Mouse (Mus musculus): ENCODE measurements around the gene Chadl. TPM values are rescaled to one million over a fixed set of nuclear protein-coding genes. Genes with fewer than 3 reads are reported as not detected.
A peak's percentile ranks its signal among the peaks of the same experiment; 100 is the strongest.
"Not testable (repeated sequence)": the region's sequence is repeated elsewhere in the genome, so short reads cannot be mapped to it uniquely, and the experiment has no call there.

Chadl gene
- 0.13 TPM in 1 of 2 replicates, not detected in the other for total RNA-seq (2015)
- total RNA-seq (2017): not detected in 2 replicates

- ATAC-seq (ENCODE audit: poor library complexity, severe bottlenecking): no peak
Observed at GRCm38 (mm10) chr15:81697175-81697574, at the start of gene Chadl. Chadl (minus strand) TSS chr15:81697287.

- ATAC-seq (ENCODE audit: poor library complexity, severe bottlenecking): peak; percentile 61
Observed at GRCm38 (mm10) chr15:81745601-81746114, 48.6 kb upstream of the Chadl start.

- ATAC-seq (ENCODE audit: poor library complexity, severe bottlenecking): peak; percentile 80
Observed at GRCm38 (mm10) chr15:81744992-81745600, 48.0 kb upstream of the Chadl start, which contains the start of the genes Zc3h7b and Rangap1. Zc3h7b (plus strand) TSS chr15:81745057. Rangap1 (minus strand) TSS chr15:81745530.

- ATAC-seq (ENCODE audit: poor library complexity, severe bottlenecking): not testable (repeated sequence)
Observed at GRCm38 (mm10) chr15:81742368-81742767, 45.3 kb upstream of the Chadl start.

GRCm38 (mm10) chr15:81739924-81740323, 42.8 kb upstream of the Chadl start:
- no peak for ATAC-seq (ENCODE audit: poor library complexity, severe bottlenecking)

- no peak for ATAC-seq (ENCODE audit: poor library complexity, severe bottlenecking)
Observed at GRCm38 (mm10) chr15:81739296-81739695, 42.2 kb upstream of the Chadl start.

GRCm38 (mm10) chr15:81735075-81735474, 38.0 kb upstream of the Chadl start:
- no peak for ATAC-seq (ENCODE audit: poor library complexity, severe bottlenecking)

- peak; percentile 99 for ATAC-seq (ENCODE audit: poor library complexity, severe bottlenecking)
Observed at GRCm38 (mm10) chr15:81729792-81730635, 32.9 kb upstream of the Chadl start.

GRCm38 (mm10) chr15:81729241-81729791, 32.2 kb upstream of the Chadl start:
- ATAC-seq (ENCODE audit: poor library complexity, severe bottlenecking): peak; percentile 34; the same call in 1 of the 2 replicates

GRCm38 (mm10) chr15:81725965-81726364, 28.9 kb upstream of the Chadl start:
- no peak for ATAC-seq (ENCODE audit: poor library complexity, severe bottlenecking)

- ATAC-seq (ENCODE audit: poor library complexity, severe bottlenecking): no peak
Observed at GRCm38 (mm10) chr15:81723653-81724052, 26.6 kb upstream of the Chadl start.

GRCm38 (mm10) chr15:81722361-81722760, 25.3 kb upstream of the Chadl start:
- no peak for ATAC-seq (ENCODE audit: poor library complexity, severe bottlenecking)

- ATAC-seq (ENCODE audit: poor library complexity, severe bottlenecking): no peak
Observed at GRCm38 (mm10) chr15:81719139-81719531, 22.0 kb upstream of the Chadl start.

- ATAC-seq (ENCODE audit: poor library complexity, severe bottlenecking): no peak
Observed at GRCm38 (mm10) chr15:81718336-81719138, 21.4 kb upstream of the Chadl start.

- ATAC-seq (ENCODE audit: poor library complexity, severe bottlenecking): no peak
Observed at GRCm38 (mm10) chr15:81713742-81714141, 16.7 kb upstream of the Chadl start.

- no peak for ATAC-seq (ENCODE audit: poor library complexity, severe bottlenecking)
Observed at GRCm38 (mm10) chr15:81710801-81711200, 13.7 kb upstream of the Chadl start.

- no peak for ATAC-seq (ENCODE audit: poor library complexity, severe bottlenecking)
Observed at GRCm38 (mm10) chr15:81709686-81710085, 12.6 kb upstream of the Chadl start.

- no peak for ATAC-seq (ENCODE audit: poor library complexity, severe bottlenecking)
Observed at GRCm38 (mm10) chr15:81708991-81709390, 11.9 kb upstream of the Chadl start.

- ATAC-seq (ENCODE audit: poor library complexity, severe bottlenecking): no peak
Observed at GRCm38 (mm10) chr15:81703094-81703489, 6.0 kb upstream of the Chadl start.

GRCm38 (mm10) chr15:81702306-81703093, 5.4 kb upstream of the Chadl start:
- no peak for ATAC-seq (ENCODE audit: poor library complexity, severe bottlenecking)
